Mouse (Mus musculus) midbrain, embryonic 12.5 days (tissue): ENCODE results near the gene Umps. TPM values are rescaled to one million over a fixed set of nuclear protein-coding genes. Genes with fewer than 3 reads are reported as not detected.

Source experiments
- ATAC-seq: fragments of 200-750 bp; cut with Nextera tagmentation; 2 replicates; pipeline ENCODE4 v1.8.0; 2017; ENCODE audit warnings: low read depth, moderate TSS enrichment, moderate library complexity; ENCODE audit not compliant: low FRiP score
- H3K27ac ChIP-seq: fragments of 300-500 bp; sonication (generic); replicated peaks from 2 replicates; pipeline ENCODE4 v1.5.1; 2016; ENCODE audit warnings: mild to moderate bottlenecking
- H3K27me3 ChIP-seq: fragments of 300-500 bp; sonication (generic); 2 replicates; pipeline ENCODE4 v1.6.1; 2016; ENCODE audit warnings: mild to moderate bottlenecking
- H3K36me3 ChIP-seq: fragments of 300-500 bp; sonication (generic); 2 replicates; pipeline ENCODE4 v1.6.1; 2016
- H3K4me1 ChIP-seq: fragments of 300-500 bp; sonication (generic); 2 replicates; pipeline ENCODE4 v1.6.1; 2016
- H3K4me2 ChIP-seq: fragments of 300-500 bp; sonication (generic); replicated peaks from 2 replicates; pipeline ENCODE4 v1.6.1; 2016; ENCODE audit warnings: mild to moderate bottlenecking, moderate library complexity
- H3K4me3 ChIP-seq: fragments of 300-500 bp; sonication (generic); 2 replicates; pipeline ENCODE4 v1.5.1; 2016; ENCODE audit warnings: mild to moderate bottlenecking
- H3K9ac ChIP-seq: fragments of 300-500 bp; sonication (generic); replicated peaks from 2 replicates; pipeline ENCODE4 v1.6.1; 2016; ENCODE audit warnings: mild to moderate bottlenecking, moderate library complexity
- H3K9me3 ChIP-seq: fragments of 300-500 bp; sonication (generic); 2 replicates; pipeline ENCODE4 v1.6.1; 2016; ENCODE audit warnings: mild to moderate bottlenecking
- WGBS: fragments of 180-500 bp; shearing (Covaris S2); methylation state at CpG from one replicate; pipeline ENCODE4 v1.1.7; 2016; 5-methylcytosine and 5-hydroxymethylcytosine counted together
- polyA plus RNA-seq: library from polyadenylated mRNA; unstranded; fragments of >200 nt; fragmentation: Nextera tagmentation; extraction: Ambion mirVana; gene quantifications from 2 replicates; pipeline ENCODE4 v1.2.1, GENCODE M21; 2016

Umps gene
- polyA plus RNA-seq, 1 experiment from 2014 or later: 47.0 TPM

- Histone ChIP-seq H3K9ac (no peak overlapping the region), H3K4me2 (no peak overlapping the region), H3K9me3 (no peaks in the 10 kb centered on the region), H3K27me3 (no peaks in the 10 kb centered on the region), H3K4me3 (no peak overlapping the region), H3K4me1 (peaks cover 21% of the 10 kb centered on the region), H3K27ac (no peak overlapping the region), H3K36me3 (no peaks in the 10 kb centered on the region)
- 81% methylated on average over 2 of the region's 2 CpGs for WGBS
- no peak for ATAC-seq
These were observed 27.7 kb downstream of the Umps start for GRCm38 (mm10) chr16:33939133-33939531.

DNA sequence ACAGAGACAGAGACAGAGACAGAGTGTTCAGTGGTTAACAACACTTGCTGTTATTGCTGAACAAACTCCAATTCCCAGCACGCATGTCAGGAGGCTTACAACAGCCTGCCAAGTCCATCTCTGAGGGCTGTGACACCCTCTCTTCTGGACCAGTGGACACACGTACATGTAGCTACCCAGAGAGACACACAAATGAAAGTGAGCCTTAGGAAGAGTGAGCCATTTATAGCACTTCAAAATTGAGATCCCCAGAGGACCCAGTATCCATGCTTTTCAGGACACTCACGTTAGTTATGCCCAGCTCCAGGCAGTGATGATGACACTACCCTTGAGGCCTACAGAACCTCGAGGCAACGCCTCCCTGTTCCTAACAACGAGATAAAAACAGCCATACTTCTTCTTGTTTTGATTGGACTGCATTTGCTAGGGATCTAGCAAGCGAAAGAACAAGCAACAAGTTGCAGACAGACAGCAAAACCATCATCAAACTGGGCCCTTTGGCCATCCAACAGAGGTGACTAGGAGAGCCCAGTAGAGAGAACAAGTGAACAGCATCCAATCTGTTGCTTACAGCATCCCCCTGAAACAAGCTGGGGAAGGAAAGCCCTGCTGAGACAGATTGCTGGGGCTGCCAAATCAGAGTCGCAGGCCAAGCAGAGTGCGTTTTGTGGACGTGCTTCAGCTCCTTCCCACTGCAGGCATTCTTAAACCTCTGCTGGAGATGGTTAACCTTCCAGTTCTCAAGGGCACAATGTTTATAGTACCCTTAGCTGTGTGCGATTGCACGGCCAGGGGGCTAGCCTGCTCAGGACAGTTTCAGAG, 28.3 kb downstream of the Umps start:
- ATAC-seq: no peak
- WGBS: 74% methylated on average over 12 of the region's 12 CpGs
- Histone ChIP-seq H3K4me3 (no peak overlapping the region), H3K4me2 (no peak overlapping the region), H3K4me1 (peaks cover 23% of the 10 kb centered on the region), H3K36me3 (no peaks in the 10 kb centered on the region), H3K27ac (no peak overlapping the region), H3K9ac (no peak overlapping the region), H3K9me3 (no peaks in the 10 kb centered on the region), H3K27me3 (no peaks in the 10 kb centered on the region)

GRCm38 (mm10) chr16:33937567-33937966, 29.3 kb downstream of the Umps start:
- H3K4me1 ChIP-seq: peaks cover 23% of the 10 kb centered on the region

GRCm38 (mm10) chr16:33936885-33937284, 30.0 kb downstream of the Umps start:
- Histone ChIP-seq H3K9ac (no peak overlapping the region), H3K4me3 (no peak overlapping the region), H3K9me3 (no peaks in the 10 kb centered on the region), H3K27me3 (no peaks in the 10 kb centered on the region), H3K4me2 (no peak overlapping the region), H3K36me3 (no peaks in the 10 kb centered on the region), H3K4me1 (peaks cover 19% of the 10 kb centered on the region), H3K27ac (no peak overlapping the region)
- WGBS: 91% methylated on average over 4 of the region's 4 CpGs
- ATAC-seq: no peak

More at GRCm38 (mm10) chr16:33937567-33937966, 29.3 kb downstream of the Umps start:
- H3K27me3 ChIP-seq: no peaks in the 10 kb centered on the region
- WGBS: 85% methylated on average over 8 of the region's 8 CpGs
- no peaks in the 10 kb centered on the region for H3K9me3 ChIP-seq
- H3K9ac ChIP-seq: no peak overlapping the region
- H3K4me2 ChIP-seq: no peak overlapping the region
- no peak overlapping the region for H3K27ac ChIP-seq
- H3K36me3 ChIP-seq: no peaks in the 10 kb centered on the region
- ATAC-seq: no peak
- no peak overlapping the region for H3K4me3 ChIP-seq

GRCm38 (mm10) chr16:33935407-33935785, 31.4 kb downstream of the Umps start:
- no peak overlapping the region for H3K9ac ChIP-seq

DNA sequence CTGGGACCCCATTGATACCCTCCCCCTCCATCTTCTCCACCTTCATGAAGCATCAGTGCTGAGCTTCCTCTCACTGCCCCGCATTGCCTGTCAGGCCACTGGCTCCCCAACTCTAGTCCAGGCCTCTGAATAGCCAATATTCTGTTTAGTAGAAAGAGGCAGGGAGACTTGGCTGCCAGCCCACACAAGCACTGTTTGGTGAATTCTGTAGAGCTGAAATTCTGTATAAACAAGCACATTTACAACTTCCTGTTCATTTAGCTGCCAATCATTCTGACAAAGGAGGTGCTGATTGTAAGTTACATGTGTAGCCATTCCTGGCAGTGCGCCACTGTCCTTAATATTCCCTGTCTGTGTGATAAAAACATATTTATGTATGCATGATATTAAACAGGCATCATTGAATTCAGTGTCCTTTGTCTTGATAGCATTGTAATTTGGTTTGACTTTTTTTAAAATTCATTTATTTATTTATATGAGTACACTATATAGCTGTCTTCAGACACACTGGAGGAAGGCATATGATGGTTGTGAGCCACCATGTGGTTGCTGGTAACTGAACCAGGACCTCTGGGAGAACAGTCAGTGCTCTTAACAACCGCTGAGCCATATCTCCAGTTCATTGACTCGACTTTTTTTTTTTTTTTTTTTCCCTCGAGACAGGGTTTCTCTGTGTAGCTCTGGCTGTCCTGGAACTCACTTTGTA, 32.0 kb downstream of the Umps start:
- Histone ChIP-seq H3K9me3 (no peaks in the 10 kb centered on the region), H3K4me2 (no peak overlapping the region), H3K9ac (no peak overlapping the region), H3K4me3 (no peak overlapping the region), H3K36me3 (no peaks in the 10 kb centered on the region), H3K4me1 (peaks cover 8% of the 10 kb centered on the region; the same call in 1 of the 2 replicates), H3K27me3 (no peaks in the 10 kb centered on the region; the same call in 1 of the 2 replicates), H3K27ac (no peak overlapping the region)
- no peak for ATAC-seq
- 78% methylated on average over 5 of the region's 5 CpGs for WGBS

More at GRCm38 (mm10) chr16:33935407-33935785, 31.4 kb downstream of the Umps start:
- no peaks in the 10 kb centered on the region for H3K9me3 ChIP-seq
- no peak overlapping the region for H3K4me3 ChIP-seq
- H3K36me3 ChIP-seq: no peaks in the 10 kb centered on the region
- peaks cover 8% of the 10 kb centered on the region; the same call in 1 of the 2 replicates for H3K4me1 ChIP-seq
- ATAC-seq: no peak
- WGBS: 95% methylated on average over 6 of the region's 6 CpGs
- no peaks in the 10 kb centered on the region; the same call in 1 of the 2 replicates for H3K27me3 ChIP-seq
- H3K27ac ChIP-seq: no peak overlapping the region
- no peak overlapping the region for H3K4me2 ChIP-seq

GRCm38 (mm10) chr16:33933411-33933810, 33.4 kb downstream of the Umps start:
- no peak overlapping the region for H3K4me2 ChIP-seq
- H3K4me3 ChIP-seq: no peak overlapping the region
- H3K36me3 ChIP-seq: no peaks in the 10 kb centered on the region
- WGBS: 94% methylated on average over 11 of the region's 11 CpGs
- no peaks in the 10 kb centered on the region; the same call in 1 of the 2 replicates for H3K27me3 ChIP-seq
- no peak overlapping the region for H3K9ac ChIP-seq
- no peak overlapping the region for H3K27ac ChIP-seq
- no peak for ATAC-seq
- H3K9me3 ChIP-seq: no peaks in the 10 kb centered on the region
- peaks cover 8% of the 10 kb centered on the region; the same call in 1 of the 2 replicates for H3K4me1 ChIP-seq

- 55% methylated on average over 5 of the region's 5 CpGs for whole genome bisulfite sequencing
- Histone ChIP-seq H3K9ac (no peak overlapping the region), H3K27me3 (no peaks in the 10 kb centered on the region; the same call in 1 of the 2 replicates), H3K9me3 (no peaks in the 10 kb centered on the region), H3K4me3 (no peak overlapping the region), H3K36me3 (no peaks in the 10 kb centered on the region), H3K4me1 (peaks cover 8% of the 10 kb centered on the region; the same call in 1 of the 2 replicates), H3K4me2 (no peak overlapping the region), H3K27ac (no peak overlapping the region)
- ATAC-seq: no peak
These were observed 34.7 kb downstream of the Umps start for GRCm38 (mm10) chr16:33932126-33932525.

GRCm38 (mm10) chr16:33931682-33932081, 35.2 kb downstream of the Umps start:
- no peak overlapping the region for H3K4me3 ChIP-seq
- H3K4me2 ChIP-seq: no peak overlapping the region
- H3K9me3 ChIP-seq: no peaks in the 10 kb centered on the region
- peaks cover 8% of the 10 kb centered on the region; the same call in 1 of the 2 replicates for H3K4me1 ChIP-seq
- H3K9ac ChIP-seq: no peak overlapping the region
- no peaks in the 10 kb centered on the region for H3K36me3 ChIP-seq
- WGBS: 38% methylated on average over 2 of the region's 2 CpGs
- H3K27ac ChIP-seq: no peak overlapping the region
- ATAC-seq: no peak
- H3K27me3 ChIP-seq: no peaks in the 10 kb centered on the region; the same call in 1 of the 2 replicates

GRCm38 (mm10) chr16:33930785-33931184, 36.1 kb downstream of the Umps start:
- no peak for ATAC-seq
- Histone ChIP-seq H3K4me1 (peaks cover 8% of the 10 kb centered on the region; the same call in 1 of the 2 replicates), H3K4me2 (no peak overlapping the region), H3K27me3 (no peaks in the 10 kb centered on the region; the same call in 1 of the 2 replicates), H3K9ac (no peak overlapping the region), H3K27ac (no peak overlapping the region), H3K4me3 (no peak overlapping the region), H3K9me3 (no peaks in the 10 kb centered on the region), H3K36me3 (no peaks in the 10 kb centered on the region)
- 85% methylated on average over 6 of the region's 6 CpGs for WGBS

DNA sequence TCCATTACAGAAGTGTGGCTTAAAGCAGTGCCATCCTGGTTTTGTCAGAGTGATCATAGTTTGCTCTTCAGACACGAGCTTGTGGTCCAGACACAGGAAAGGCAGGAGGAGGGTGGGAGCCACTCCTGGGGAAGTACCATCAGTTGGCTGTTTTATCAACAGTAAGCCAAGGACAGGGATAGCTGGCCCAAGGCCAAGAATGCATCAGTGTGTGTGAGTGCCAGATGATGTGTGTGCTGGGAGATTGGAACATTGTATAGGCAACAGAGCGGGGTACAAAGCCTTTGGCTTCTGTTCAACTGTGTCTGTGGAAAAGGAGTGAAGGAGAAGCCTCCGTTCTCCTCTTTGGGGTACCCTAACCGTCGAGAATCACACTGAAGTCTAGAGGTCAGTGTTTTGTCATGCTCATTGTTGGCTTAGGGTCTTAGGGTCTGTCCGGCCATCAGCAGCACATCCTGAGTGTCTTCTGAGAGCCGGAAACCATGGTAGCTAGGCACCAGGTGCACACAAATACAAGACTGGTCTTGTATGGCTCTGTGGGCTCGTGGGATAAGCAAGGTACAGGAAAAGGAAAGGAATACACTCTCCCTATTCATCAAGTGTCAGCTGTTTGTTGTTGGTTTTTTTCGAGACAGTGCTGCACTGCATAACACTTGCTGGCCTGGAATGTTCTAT, 37.9 kb downstream of the Umps start:
- Histone ChIP-seq H3K4me3 (no peak overlapping the region), H3K4me1 (no peaks in the 10 kb centered on the region)

More for the DNA sequence above, 37.9 kb downstream of the Umps start:
- Histone ChIP-seq H3K27ac (no peak overlapping the region), H3K4me2 (no peak overlapping the region), H3K9me3 (no peaks in the 10 kb centered on the region), H3K9ac (no peak overlapping the region), H3K36me3 (no peaks in the 10 kb centered on the region), H3K27me3 (no peaks in the 10 kb centered on the region; the same call in 1 of the 2 replicates)
- no peak for ATAC-seq
- WGBS: 87% methylated on average over 9 of the region's 9 CpGs
